Mouse (Mus musculus) heart, adult 11 months (tissue): Measurements from ENCODE around the gene 4930469K13Rik.

Experiments used
- DNase-seq: peaks from one replicate; pipeline ENCODE4 v3.0.0; 2022

The 4930469K13Rik gene

GRCm38 (mm10) chr11:34034794-34035193, 63.6 kb downstream of the 4930469K13Rik start:
- peak; percentile 59 for DNase-seq

GRCm38 (mm10) chr11:34034008-34034505, 64.3 kb downstream of the 4930469K13Rik start:
- peak; percentile 95 for DNase-seq

GRCm38 (mm10) chr11:34031015-34031805, 67.1 kb downstream of the 4930469K13Rik start:
- peak; percentile 97 for DNase-seq

GRCm38 (mm10) chr11:34029658-34030057, 68.7 kb downstream of the 4930469K13Rik start:
- DNase-seq: peak; percentile 1

GRCm38 (mm10) chr11:34025091-34025490, 73.3 kb downstream of the 4930469K13Rik start:
- no peak for DNase-seq

GRCm38 (mm10) chr11:34012007-34012652, 86.2 kb downstream of the 4930469K13Rik start:
- DNase-seq: peak; percentile 79

- DNase-seq: peak; percentile 98
These were observed 87.5 kb downstream of the 4930469K13Rik start for GRCm38 (mm10) chr11:34010859-34011172.

GRCm38 (mm10) chr11:34010133-34010858, 88.1 kb downstream of the 4930469K13Rik start:
- DNase-seq: peak; percentile 90

- DNase-seq: no peak
These were observed 88.9 kb downstream of the 4930469K13Rik start for GRCm38 (mm10) chr11:34009316-34010087.

- no peak for DNase-seq
These were observed 89.7 kb downstream of the 4930469K13Rik start for GRCm38 (mm10) chr11:34008702-34009101.

GRCm38 (mm10) chr11:34008214-34008613, 90.1 kb downstream of the 4930469K13Rik start:
- peak; percentile 92 for DNase-seq

GRCm38 (mm10) chr11:34007616-34008015, 90.7 kb downstream of the 4930469K13Rik start:
- DNase-seq: no peak

GRCm38 (mm10) chr11:34002593-34002965, 95.8 kb downstream of the 4930469K13Rik start:
- DNase-seq: peak; percentile 53

- peak; percentile 88 for DNase-seq
These were observed 96.3 kb downstream of the 4930469K13Rik start for GRCm38 (mm10) chr11:34001938-34002592.

GRCm38 (mm10) chr11:34000416-34000815, 97.9 kb downstream of the 4930469K13Rik start:
- peak; percentile 55 for DNase-seq

GRCm38 (mm10) chr11:33998244-33998643, 100.1 kb downstream of the 4930469K13Rik start:
- peak; percentile 72 for DNase-seq

GRCm38 (mm10) chr11:33993496-33993895, 104.9 kb downstream of the 4930469K13Rik start:
- peak; percentile 37 for DNase-seq

- peak; percentile 85 for DNase-seq
These were observed 105.4 kb downstream of the 4930469K13Rik start, which contains the start of gene Kcnip1 for GRCm38 (mm10) chr11:33992938-33993337. Kcnip1 (minus strand) TSS chr11:33993152.

- no peak for DNase-seq
These were observed 108.4 kb downstream of the 4930469K13Rik start for GRCm38 (mm10) chr11:33990002-33990401.

GRCm38 (mm10) chr11:33986525-33986924, 111.8 kb downstream of the 4930469K13Rik start:
- DNase-seq: no peak

GRCm38 (mm10) chr11:33980146-33980545, 118.2 kb downstream of the 4930469K13Rik start:
- no peak for DNase-seq

GRCm38 (mm10) chr11:33975121-33975520, 123.2 kb downstream of the 4930469K13Rik start:
- no peak for DNase-seq
